Mouse (Mus musculus): Measurements from ENCODE around the gene C1qtnf4.

- no peak for TF ChIP-seq CTCF (conservative IDR thresholded peaks at IDR 0.05; ENCODE audit: low read length)
- no peak for TF ChIP-seq POU5F1 (IDR thresholded peaks at IDR 0.05; ENCODE audit: borderline replicate concordance, low read length)
- TF ChIP-seq NANOG (IDR thresholded peaks at IDR 0.05; ENCODE audit: borderline replicate concordance, low read length): no peak
These were observed 7.9 kb upstream of the C1qtnf4 start for GRCm38 (mm10) chr2:90877584-90878259.

All from E14TG2a.4 (cell line).